Mouse (Mus musculus): Measurements from ENCODE around the gene Fcgr1.
"Not testable (repeated sequence)": the region's sequence is repeated elsewhere in the genome, so short reads cannot be mapped to it uniquely, and the experiment has no call there.

DNA sequence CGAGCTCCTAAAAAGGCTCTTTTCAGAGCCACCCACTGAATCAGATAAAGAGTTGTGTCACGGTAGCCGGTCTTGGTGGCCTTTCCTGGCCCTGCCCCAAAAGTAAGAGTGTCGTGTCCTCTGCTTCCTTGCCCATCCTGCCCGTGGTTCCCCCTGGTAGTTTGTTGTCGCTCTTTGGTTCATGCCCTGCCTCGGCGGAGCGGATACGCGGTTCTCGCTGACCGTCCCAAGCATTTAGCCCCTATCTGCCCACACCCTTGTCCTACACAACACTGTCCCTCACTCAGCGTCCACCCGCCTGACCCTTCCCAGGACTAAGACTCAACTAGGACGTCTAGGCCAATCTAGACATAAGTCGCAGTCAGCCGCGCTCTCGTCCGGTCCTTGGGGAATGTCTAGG lies 47.8 kb downstream of the Fcgr1 start:
- not testable (repeated sequence) for TF ChIP-seq CTCF (IDR thresholded peaks at IDR 0.05; ENCODE audit: low read depth, low read length); POLR2A (IDR thresholded peaks at IDR 0.05; ENCODE audit: insufficient read depth, low read length); EP300 (IDR thresholded peaks at IDR 0.05; ENCODE audit: insufficient read depth, low read depth, low read length)
